Mouse (Mus musculus) liver, embryonic 14.5 days (tissue): ENCODE results near the gene Trhr2. TPM values are rescaled to one million over a fixed set of nuclear protein-coding genes. Genes with fewer than 3 reads are reported as not detected.

Experiments
- ATAC-seq: fragments of 200-750 bp; cut with Nextera tagmentation; 2 replicates; pipeline ENCODE4 v1.8.0; 2017; ENCODE audit warnings: moderate number of reproducible peaks, mild to moderate bottlenecking, moderate library complexity; ENCODE audit not compliant: insufficient read depth
- DNase-seq, 3 experiments: peaks; one replicate each; pipeline ENCODE4 v3.0.0-alpha.2; 2012 to 2013; ENCODE audit warnings: low read depth in 3 of 3, low spot score in 3 of 3
- H3K27ac ChIP-seq: fragments of 300-500 bp; sonication (generic); 2 replicates; pipeline ENCODE4 v1.5.1; 2014; ENCODE audit warnings: moderate library complexity, mild to moderate bottlenecking, control low read depth, inconsistent platforms
- H3K27me3 ChIP-seq: fragments of 300-500 bp; sonication (generic); 2 replicates; pipeline ENCODE4 v1.6.1; 2014; ENCODE audit warnings: mild to moderate bottlenecking, low read length, moderate library complexity; ENCODE audit not compliant: control insufficient read depth, insufficient read depth
- H3K36me3 ChIP-seq: fragments of 300-500 bp; sonication (generic); replicated peaks from 2 replicates; pipeline ENCODE4 v1.6.1; 2014; ENCODE audit warnings: low read depth; ENCODE audit not compliant: control insufficient read depth, insufficient read depth
- H3K4me1 ChIP-seq, 2 experiments: fragments of 200-500 bp in 1 of 2; fragments of 300-500 bp in 1 of 2; sonication (generic) in 1 of 2; replicated peaks; 2 replicates each; pipeline ENCODE4 v1.6.1; 2012 to 2014; ENCODE audit warnings: antibody characterized with exemption in 1 of 2, inconsistent platforms in 1 of 2, low read length in 1 of 2; ENCODE audit not compliant: control insufficient read depth in 2 of 2, insufficient read depth in 2 of 2
- H3K4me2 ChIP-seq: fragments of 300-500 bp; sonication (generic); 2 replicates; pipeline ENCODE4 v1.6.1; 2014; ENCODE audit warnings: low read depth, mild to moderate bottlenecking, control low read depth, moderate library complexity
- H3K4me3 ChIP-seq, 2 experiments: fragments of 200-500 bp in 1 of 2; fragments of 300-500 bp in 1 of 2; sonication (generic) in 1 of 2; 2 replicates each; pipeline ENCODE4 v1.5.1; 2012 to 2014; ENCODE audit warnings: low read depth in 2 of 2, low read length in 2 of 2, mild to moderate bottlenecking in 2 of 2, control low read depth in 1 of 2, inconsistent platforms in 1 of 2, moderate library complexity in 1 of 2; ENCODE audit not compliant: insufficient read depth in 1 of 2
- H3K9ac ChIP-seq: fragments of 300-500 bp; sonication (generic); replicated peaks from 2 replicates; pipeline ENCODE4 v1.6.1; 2014; ENCODE audit warnings: mild to moderate bottlenecking, control low read depth, moderate library complexity
- H3K9me3 ChIP-seq: fragments of 300-500 bp; sonication (generic); 2 replicates; pipeline ENCODE4 v1.6.1; 2016; ENCODE audit warnings: low read length, mixed read lengths; ENCODE audit not compliant: control insufficient read depth
- CTCF ChIP-seq: IDR thresholded peaks from 2 replicates; pipeline ENCODE4 v1.5.1; 2016; ENCODE audit warnings: antibody characterized with exemption, low read depth, control low read depth
- EP300 ChIP-seq: IDR thresholded peaks from 2 replicates; pipeline ENCODE4 v1.6.1; 2016; ENCODE audit warnings: antibody characterized with exemption, low read depth
- WGBS: fragments of 180-500 bp; shearing (Covaris S2); extraction: QIAGEN DNeasy Blood & Tissue Kit; methylation state at CpG from one replicate; pipeline ENCODE4 v1.1.7; 2014; ENCODE audit not compliant: insufficient replicate concordance; 5-methylcytosine and 5-hydroxymethylcytosine counted together
- polyA plus RNA-seq, 2 experiments: library from polyadenylated mRNA; depleted of rRNA in 1 of 2; stranded (reverse) in 1 of 2; unstranded in 1 of 2; fragments of >200 nt; fragmentation: Nextera tagmentation in 1 of 2; extraction: Ambion mirVana in 1 of 2; gene quantifications; 2 replicates each; pipeline versions ENCODE4 v1.2.1 to v1.2.3; 2012 to 2014

Trhr2 gene
- polyA plus RNA-seq, 2 experiments = not detected

- DNase-seq = peak; percentile 87 to 90 (median 90)
- Histone ChIP-seq H3K4me2 (peak overlapping the region; percentile 72), H3K9ac (peak overlapping the region; percentile 79), H3K27ac (peak overlapping the region; percentile 96), H3K9me3 (no peaks in the 10 kb centered on the region), H3K4me3 (peak overlapping the region; percentile 26 to 34), H3K27me3 (no peaks in the 10 kb centered on the region), H3K4me1 (peaks cover 95 to 97% of the 10 kb centered on the region in 2 experiments), H3K36me3 (peaks cover 83% of the 10 kb centered on the region)
- ATAC-seq = peak; percentile 86
- TF ChIP-seq CTCF = 0 out of 2 replicates have a peak, but pooled peaks have one; percentile 14
- TF ChIP-seq EP300 = peak; percentile 100
- WGBS = 6% methylated on average over 12 of the region's 12 CpGs
Observed at GRCm38 (mm10) chr8:122309272-122309671, 51.3 kb downstream of the Trhr2 start.

- H3K4me1 ChIP-seq = peaks cover 95 to 97% of the 10 kb centered on the region in 2 experiments
- TF ChIP-seq EP300 (no peak), CTCF (no peak)
- H3K9ac ChIP-seq = peak overlapping the region; percentile 71; the same call in 1 of the 2 replicates
- no peak for ATAC-seq
- no peaks in the 10 kb centered on the region for H3K27me3 ChIP-seq
- peaks cover 72% of the 10 kb centered on the region for H3K36me3 ChIP-seq
- H3K27ac ChIP-seq = peak overlapping the region; percentile 95
- DNase-seq = no peak
- no peak overlapping the region for H3K4me3 ChIP-seq
- H3K9me3 ChIP-seq = no peaks in the 10 kb centered on the region
- WGBS = 68% methylated on average over 8 of the region's 8 CpGs
- H3K4me2 ChIP-seq = peak overlapping the region; percentile 72; the same call in 1 of the 2 replicates
Observed at GRCm38 (mm10) chr8:122307836-122308235, 52.7 kb downstream of the Trhr2 start.

Other genes starting within 250 kb of the Trhr2 start
- gene Zfpm1, start 78.6 kb downstream of the Trhr2 start, polyA plus RNA-seq (2012; rRNA removed) = 69.6 and 80.3 TPM in 2 replicates
- 13.3 and 16.2 TPM in 2 replicates for gene Zfpm1, start 78.6 kb downstream of the Trhr2 start, polyA plus RNA-seq (2014; fragmentation: Nextera tagmentation; extraction: Ambion mirVana)
- gene Zc3h18, start 15.9 kb upstream of the Trhr2 start, polyA plus RNA-seq (2012; rRNA removed) = 15.2 and 20.4 TPM in 2 replicates
- gene Zc3h18, start 15.9 kb upstream of the Trhr2 start, polyA plus RNA-seq (2014; fragmentation: Nextera tagmentation; extraction: Ambion mirVana) = 12.8 and 16.7 TPM in 2 replicates
- gene Il17c, start 61.3 kb upstream of the Trhr2 start, polyA plus RNA-seq (2012; rRNA removed) = not detected in 2 replicates
- gene Il17c, start 61.3 kb upstream of the Trhr2 start, polyA plus RNA-seq (2014; fragmentation: Nextera tagmentation; extraction: Ambion mirVana) = not detected in 2 replicates
- gene Cyba, start 72.2 kb upstream of the Trhr2 start, polyA plus RNA-seq (2012; rRNA removed) = 71.3 and 74.6 TPM in 2 replicates
- gene Cyba, start 72.2 kb upstream of the Trhr2 start, polyA plus RNA-seq (2014; fragmentation: Nextera tagmentation; extraction: Ambion mirVana) = 129 and 146 TPM in 2 replicates
- gene Mvd, start 82.7 kb upstream of the Trhr2 start, polyA plus RNA-seq (2012; rRNA removed) = 21.6 and 23.3 TPM in 2 replicates
- 15.3 and 17.2 TPM in 2 replicates for gene Mvd, start 82.7 kb upstream of the Trhr2 start, polyA plus RNA-seq (2014; fragmentation: Nextera tagmentation; extraction: Ambion mirVana)
- 0.16 and 0.23 TPM in 2 replicates for gene Snai3, start 100.0 kb upstream of the Trhr2 start, polyA plus RNA-seq (2012; rRNA removed)
- 0.30 and 0.41 TPM in 2 replicates for gene Snai3, start 100.0 kb upstream of the Trhr2 start, polyA plus RNA-seq (2014; fragmentation: Nextera tagmentation; extraction: Ambion mirVana)
- gene Rnf166, start 115.3 kb upstream of the Trhr2 start, polyA plus RNA-seq (2012; rRNA removed) = 10.0 and 12.6 TPM in 2 replicates
- gene Rnf166, start 115.3 kb upstream of the Trhr2 start, polyA plus RNA-seq (2014; fragmentation: Nextera tagmentation; extraction: Ambion mirVana) = 8.7 and 9.3 TPM in 2 replicates
- gene Ctu2, start 115.4 kb upstream of the Trhr2 start, polyA plus RNA-seq (2012; rRNA removed) = 7.2 and 11.7 TPM in 2 replicates
- gene Ctu2, start 115.4 kb upstream of the Trhr2 start, polyA plus RNA-seq (2014; fragmentation: Nextera tagmentation; extraction: Ambion mirVana) = 13.9 and 16.8 TPM in 2 replicates
- gene Piezo1, start 190.6 kb upstream of the Trhr2 start, polyA plus RNA-seq (2012; rRNA removed) = 49.5 and 60.9 TPM in 2 replicates
- 12.6 and 15.4 TPM in 2 replicates for gene Piezo1, start 190.6 kb upstream of the Trhr2 start, polyA plus RNA-seq (2014; fragmentation: Nextera tagmentation; extraction: Ambion mirVana)
- gene Cdt1, start 207.3 kb upstream of the Trhr2 start, polyA plus RNA-seq (2012; rRNA removed) = 62.3 and 65.3 TPM in 2 replicates
- gene Cdt1, start 207.3 kb upstream of the Trhr2 start, polyA plus RNA-seq (2014; fragmentation: Nextera tagmentation; extraction: Ambion mirVana) = 41.9 and 48.8 TPM in 2 replicates
- gene Aprt, start 216.2 kb upstream of the Trhr2 start, polyA plus RNA-seq (2012; rRNA removed) = 87.5 and 101 TPM in 2 replicates
- 197 TPM in 2 replicates for gene Aprt, start 216.2 kb upstream of the Trhr2 start, polyA plus RNA-seq (2014; fragmentation: Nextera tagmentation; extraction: Ambion mirVana)